9 mouse cellular contexts compared by ENCODE assay signal in genomic region chr2:173789945-173790804, GRCm38 (mm10). TPM values are rescaled to one million over a fixed set of nuclear protein-coding genes. Genes with fewer than 3 reads are reported as not detected.
DNase-seq lines count a peak whose midpoint lies in the region; ATAC-seq lines count a peak whose summit lies in the region.
"Had no signal": no experiment of that assay in that cellular context is flagged by ENCODE, and none has a peak within 500 bp of the region (broad histone marks: within the 10 kb centered on the region; RNA-seq: fewer than 3 reads in every experiment).

No protein-coding gene starts in this region.

- H3K4me3 ChIP-seq in hindbrain, embryonic 15.5 days, result no peak overlapping the region
- no peak overlapping the region for H3K4me3 ChIP-seq in liver, embryonic 11.5 days (ENCODE audit: low read depth, low read length)
- H3K4me3 ChIP-seq: megakaryocyte, embryonic 14.5 days had no signal

- H3K9me3 ChIP-seq in hindbrain, embryonic 15.5 days, result no peaks in the 10 kb centered on the region
- no peaks in the 10 kb centered on the region for H3K9me3 ChIP-seq in liver, embryonic 11.5 days (ENCODE audit: control insufficient read depth, low read length)
- H3K9me3 ChIP-seq: megakaryocyte, embryonic 14.5 days had no signal

- ATAC-seq in hindbrain, embryonic 15.5 days (ENCODE audit: low FRiP score, low read depth), result peak; percentile 82
- peak; percentile 42; the same call in 1 of the 2 replicates for ATAC-seq in liver, embryonic 11.5 days (replicated peaks; ENCODE audit: low FRiP score)

- peak; percentile 95 for DNase-seq in MN1 (ENCODE audit: low spot score)
- DNase-seq in adrenal gland, postnatal 36 days, result peak; percentile 89 to 91
- peak; percentile 37 to 65 for DNase-seq in gastrocnemius, adult 8-10 months (ENCODE audit: low spot score in 2 of 2)
- no peak for DNase-seq in liver, embryonic 11.5 days (ENCODE audit: low spot score)
- peak; percentile 59 for DNase-seq in retina, postnatal 1 day
- DNase-seq in left cerebral cortex, adult 11 months (ENCODE audit: low spot score), result no peak
- DNase-seq in B cell, adult 2 months, result no peak

- peak overlapping the region; percentile 33 for H3K4me2 ChIP-seq in hindbrain, embryonic 15.5 days
- H3K4me2 ChIP-seq in liver, embryonic 11.5 days, result no peak overlapping the region; the same call in 1 of the 2 replicates

- H3K4me1 ChIP-seq in hindbrain, embryonic 15.5 days (replicated peaks), result peaks cover 39% of the 10 kb centered on the region
- peaks cover 7% of the 10 kb centered on the region; the same call in 1 of the 2 replicates for H3K4me1 ChIP-seq in liver, embryonic 11.5 days (replicated peaks; ENCODE audit: control insufficient read depth, insufficient read depth, low read length)

- no peaks in the 10 kb centered on the region for H3K36me3 ChIP-seq in hindbrain, embryonic 15.5 days
- no peaks in the 10 kb centered on the region for H3K36me3 ChIP-seq in liver, embryonic 11.5 days (ENCODE audit: control insufficient read depth, insufficient read depth, low read length)

- H3K27me3 ChIP-seq in hindbrain, embryonic 15.5 days, result no peaks in the 10 kb centered on the region
- no peaks in the 10 kb centered on the region for H3K27me3 ChIP-seq in liver, embryonic 11.5 days (replicated peaks; ENCODE audit: control insufficient read depth, insufficient read depth, low read length)

- H3K27ac ChIP-seq in hindbrain, embryonic 15.5 days (replicated peaks), result peak overlapping the region; percentile 74
- H3K27ac ChIP-seq in liver, embryonic 11.5 days (ENCODE audit: low read depth, low read length), result 0 out of 2 replicates have a peak overlapping the region, but pooled peaks have one; percentile 2

- no peak overlapping the region for H3K9ac ChIP-seq in hindbrain, embryonic 15.5 days
- no peak overlapping the region for H3K9ac ChIP-seq in liver, embryonic 11.5 days (ENCODE audit: low read depth, low read length)

- WGBS in hindbrain, embryonic 15.5 days, result 5% methylated on average over 23 of the region's 23 CpGs
- WGBS in liver, embryonic 11.5 days, result 36% methylated on average over 23 of the region's 23 CpGs

RNA-seq across cellular contexts. Expression of gene Vapb, which starts 52.9 kb away (rescaled TPM):
- 100 to 1,000 TPM; 177 to 196 TPM for total RNA-seq in adrenal gland, postnatal 36 days (2021)
- 100 to 1,000 TPM; 158 to 197 (median 180) TPM for total RNA-seq in gastrocnemius, adult 8-10 months (2022)
- polyA plus RNA-seq in hindbrain, embryonic 15.5 days (2015; fragmentation: Nextera tagmentation; extraction: Ambion mirVana), result 15.9 and 18.4 TPM in 2 replicates
- polyA plus RNA-seq in liver, embryonic 11.5 days (2014; fragmentation: Nextera tagmentation; extraction: Ambion mirVana), result 10.7 and 10.9 TPM in 2 replicates

Comparison
In these comparisons a context has a peak if more than half of its experiments do, and no peak if none do; other contexts are left out.
1. DNase-seq: peak in MN1 (single experiment), adrenal gland, postnatal 36 days (2 of 2), gastrocnemius, adult 8-10 months (2 of 2) and retina, postnatal 1 day (single experiment); none in liver, embryonic 11.5 days (single experiment), left cerebral cortex, adult 11 months (single experiment) and B cell, adult 2 months (0 of 2).